Mouse (Mus musculus) layer of hippocampus, adult 2 months (tissue): ENCODE results near the gene Sfpq. TPM values are rescaled to one million over a fixed set of nuclear protein-coding genes. Genes with fewer than 3 reads are reported as not detected.

Source experiments
- DNase-seq, 2 experiments: peaks; one replicate each; pipeline ENCODE4 v3.0.0; 2022; ENCODE audit warnings: low spot score in 2 of 2
- H3K27ac ChIP-seq: fragments of 200-600 bp; 2 replicates; pipeline ENCODE4 v1.8.1; 2022
- H3K4me3 ChIP-seq: fragments of 200-600 bp; 2 replicates; pipeline ENCODE4 v1.8.1; 2022; ENCODE audit warnings: mild to moderate bottlenecking
- CTCF ChIP-seq: fragments of 200-600 bp; conservative IDR thresholded peaks from 2 replicates; pipeline ENCODE4 v1.8.1; 2022; ENCODE audit warnings: antibody characterized with exemption, mild to moderate bottlenecking, moderate library complexity
- total RNA-seq, 2 experiments: library from RNA; stranded (reverse); gene quantifications; 2 replicates each; pipeline ENCODE4 v1.2.3; 2021

Sfpq gene
- total RNA-seq, 2 experiments from 2014 or later = 279 to 306 TPM

DNA sequence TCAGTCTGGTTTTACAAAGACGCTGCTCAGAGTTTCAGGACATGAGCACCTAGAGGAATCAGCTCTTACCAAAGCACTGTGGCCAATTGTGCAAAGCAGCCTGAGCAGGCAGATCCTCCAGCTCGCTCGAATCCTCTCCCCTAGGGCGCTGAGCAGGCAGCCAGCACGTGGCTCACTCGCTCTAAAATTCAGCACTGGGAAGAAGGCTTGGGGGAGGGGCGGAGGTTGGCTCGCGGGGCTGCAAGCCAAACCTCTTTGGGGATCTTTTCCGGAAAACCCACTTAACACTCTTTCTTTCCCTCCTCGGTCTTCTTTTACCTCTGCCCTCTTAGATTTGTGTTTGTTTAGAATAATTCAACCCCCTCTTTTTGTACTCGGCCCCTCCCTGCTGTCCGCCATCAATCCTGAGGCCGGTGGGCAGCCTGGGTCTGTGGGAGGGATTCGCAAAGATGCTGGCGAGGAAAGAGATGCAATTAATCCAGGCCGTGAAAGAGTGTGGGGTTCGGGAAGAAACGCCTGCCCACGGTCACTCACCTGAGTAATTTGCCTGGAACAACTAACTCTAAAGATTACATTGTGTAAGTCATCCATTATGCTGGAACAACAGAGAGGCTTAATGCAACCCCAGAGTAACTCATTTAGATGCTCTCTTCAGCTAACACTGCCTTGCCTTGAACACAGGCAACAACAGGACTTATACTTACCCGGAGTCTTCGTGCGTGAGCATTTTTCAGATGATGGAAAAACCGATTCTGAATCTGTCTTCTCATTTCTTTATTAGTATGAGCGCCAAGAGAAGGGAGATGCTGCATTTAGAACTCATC is 15.8 kb upstream of the Sfpq start:
- Histone ChIP-seq H3K4me3 (peak overlapping the region; percentile 54), H3K27ac (peak overlapping the region; percentile 70)
- DNase-seq = peak; percentile 55
- TF ChIP-seq CTCF = no peak

DNA sequence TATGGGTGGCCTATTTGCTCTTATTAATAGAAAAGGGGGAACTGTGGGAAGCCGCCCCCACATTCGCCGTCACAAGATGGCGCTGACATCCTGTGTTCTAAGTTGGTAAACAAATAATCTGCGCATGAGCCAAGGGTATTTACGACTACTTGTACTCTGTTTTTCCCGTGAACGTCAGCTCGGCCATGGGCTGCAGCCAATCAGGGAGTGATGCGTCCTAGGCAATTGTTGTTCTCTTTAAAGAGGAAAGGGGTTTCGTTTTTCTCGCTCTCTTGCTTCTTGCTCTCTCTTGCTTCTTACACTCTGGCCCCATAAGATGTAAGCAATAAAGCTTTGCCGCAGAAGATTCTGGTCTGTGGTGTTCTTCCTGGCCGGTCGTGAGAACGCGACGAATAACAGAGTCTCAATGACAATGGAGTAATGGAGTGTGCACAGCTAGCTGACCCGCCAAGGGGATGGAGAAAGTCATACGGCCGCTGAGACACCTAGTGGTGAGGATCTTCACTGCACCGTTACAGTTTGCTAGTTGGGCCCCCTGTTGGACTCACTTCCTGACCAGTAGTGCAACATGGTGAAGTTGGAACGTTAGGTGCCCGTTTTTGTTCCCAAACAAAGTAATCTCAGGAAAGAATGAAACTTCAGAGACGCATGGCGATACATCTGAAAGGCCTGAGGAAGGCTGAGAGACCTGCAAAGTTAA is 5.7 kb upstream of the Sfpq start:
- peak overlapping the region; percentile 61 for H3K27ac ChIP-seq
- peak overlapping the region; percentile 41 for H3K4me3 ChIP-seq
- peak; percentile 84 to 87 for DNase-seq
- TF ChIP-seq CTCF = peak; percentile 84

DNA sequence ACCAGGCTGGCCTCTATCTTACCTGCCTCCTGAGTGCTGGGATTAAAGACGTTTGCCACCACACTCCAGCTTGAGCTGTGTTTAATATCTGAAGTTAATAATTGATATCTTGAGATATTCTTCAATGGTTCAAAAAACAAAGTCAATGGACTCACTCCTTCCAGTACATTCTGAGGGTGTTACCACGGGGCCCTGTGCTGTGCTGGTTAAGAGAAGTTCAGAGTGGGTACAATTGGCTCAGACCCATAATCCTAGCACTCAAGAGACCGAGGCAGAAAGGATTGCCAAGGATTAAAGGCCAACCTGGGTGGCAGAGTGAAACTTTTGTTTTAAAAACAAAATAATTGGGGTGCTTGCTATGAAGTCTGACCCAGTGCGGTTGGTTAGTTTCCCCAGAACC is 4.8 kb upstream of the Sfpq start:
- H3K27ac ChIP-seq = no peak overlapping the region
- no peak for TF ChIP-seq CTCF

DNA sequence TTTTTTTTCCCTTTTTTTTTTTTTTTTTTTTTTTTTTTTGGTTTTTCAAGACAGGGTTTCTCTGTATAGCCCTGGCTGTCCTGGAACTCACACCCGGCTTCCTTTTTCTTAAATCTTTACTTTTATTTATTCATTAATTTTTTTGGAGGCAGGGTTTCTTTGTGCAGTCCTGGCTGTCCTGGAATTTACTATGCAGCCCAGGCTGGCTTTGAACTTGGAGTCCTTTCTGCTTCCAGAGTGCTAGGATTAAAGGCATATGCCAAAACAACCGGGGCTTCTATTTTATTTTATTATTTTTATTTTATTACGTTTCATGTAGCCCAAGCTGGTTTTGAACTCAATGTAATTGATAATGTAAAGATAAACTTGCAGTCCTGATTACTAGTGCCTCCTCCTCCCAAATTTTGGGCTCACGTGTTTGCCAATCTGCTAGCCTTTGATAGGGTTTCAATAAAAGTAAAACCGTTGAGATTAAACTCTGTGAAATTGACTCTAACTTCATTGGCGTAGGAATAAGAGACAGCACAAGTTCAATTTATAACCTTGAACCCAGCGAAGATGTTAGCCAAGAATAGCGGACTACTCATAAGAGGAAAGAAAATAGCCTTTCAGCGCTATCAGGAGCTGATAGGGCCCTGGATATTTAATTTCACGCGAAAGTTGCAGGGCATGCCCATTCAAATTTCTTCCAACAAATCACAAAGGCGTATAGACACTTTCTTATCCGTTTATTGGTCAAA is 543 bp upstream of the Sfpq start:
- H3K27ac ChIP-seq = no peak overlapping the region
- no peak for TF ChIP-seq CTCF
- no peak for DNase-seq
- H3K4me3 ChIP-seq = peak overlapping the region; percentile 20

More for the DNA sequence above, 4.8 kb upstream of the Sfpq start:
- no peak overlapping the region for H3K4me3 ChIP-seq
- DNase-seq = no peak

DNA sequence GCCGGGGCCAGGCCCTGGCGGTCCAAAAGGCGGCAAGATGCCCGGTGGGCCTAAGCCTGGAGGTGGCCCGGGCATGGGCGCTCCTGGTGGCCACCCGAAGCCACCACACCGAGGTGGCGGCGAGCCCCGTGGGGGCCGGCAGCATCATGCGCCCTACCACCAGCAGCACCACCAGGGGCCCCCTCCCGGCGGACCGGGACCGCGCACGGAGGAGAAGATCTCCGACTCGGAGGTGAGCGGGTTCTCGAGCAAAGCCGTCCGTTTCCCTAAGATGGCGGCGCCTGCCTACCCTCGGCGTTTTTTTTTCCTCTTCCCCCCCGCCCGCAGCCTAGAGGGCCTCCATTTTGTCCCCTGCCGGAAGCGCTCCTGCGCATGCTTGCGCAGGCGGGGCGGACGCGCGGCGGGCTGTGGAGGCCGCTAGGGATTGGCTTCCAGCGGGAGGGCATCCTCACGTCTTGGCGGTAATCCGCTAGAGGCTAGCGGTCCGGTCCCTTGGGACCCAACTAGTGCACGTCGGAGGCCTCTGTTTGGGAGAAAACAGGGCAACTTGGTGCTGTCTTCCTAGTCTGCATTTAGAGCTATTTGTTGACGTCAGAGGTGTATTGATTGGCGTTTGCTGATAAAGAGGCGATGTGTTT is 984 bp downstream of the Sfpq start:
- H3K27ac ChIP-seq = peak overlapping the region; percentile 100
- peak overlapping the region; percentile 87 for H3K4me3 ChIP-seq
- DNase-seq = peak; percentile 83
- TF ChIP-seq CTCF = peak; percentile 73

DNA sequence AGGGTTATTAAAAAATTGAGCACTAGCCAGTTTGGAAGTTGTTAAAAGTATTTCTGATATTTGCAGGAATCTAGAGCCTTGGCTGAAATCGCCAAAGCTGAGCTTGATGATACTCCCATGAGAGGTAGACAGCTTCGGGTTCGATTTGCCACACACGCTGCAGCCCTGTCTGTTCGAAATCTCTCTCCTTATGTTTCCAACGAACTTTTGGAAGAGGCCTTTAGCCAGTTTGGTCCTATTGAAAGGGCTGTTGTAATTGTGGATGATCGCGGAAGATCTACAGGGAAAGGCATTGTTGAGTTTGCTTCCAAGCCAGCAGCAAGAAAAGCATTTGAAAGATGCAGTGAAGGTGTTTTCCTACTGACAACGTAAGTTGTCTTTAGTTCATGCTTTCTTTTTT is 2.1 kb downstream of the Sfpq start:
- no peak overlapping the region for H3K27ac ChIP-seq
- H3K4me3 ChIP-seq = peak overlapping the region; percentile 87
- TF ChIP-seq CTCF = no peak
- no peak for DNase-seq

DNA sequence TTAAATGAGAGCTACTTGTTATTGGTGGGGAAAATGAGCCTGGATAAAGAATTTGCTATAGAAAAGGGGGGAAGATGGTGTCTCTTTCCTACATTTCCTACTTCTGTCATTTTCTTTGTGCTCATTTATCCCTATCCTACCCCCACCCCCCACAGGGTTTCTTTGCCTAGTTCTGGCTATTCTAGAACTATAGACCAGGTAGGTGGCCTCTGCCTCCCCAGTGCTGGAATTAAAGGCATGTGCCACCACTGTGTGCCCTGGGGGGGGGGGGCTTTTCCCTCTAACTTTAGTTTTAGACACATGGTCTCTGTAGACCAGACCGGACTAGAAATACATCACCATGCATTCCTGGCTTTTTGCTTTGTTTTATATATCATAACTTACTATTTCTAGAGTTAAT is 3.1 kb downstream of the Sfpq start:
- no peak for TF ChIP-seq CTCF

DNA sequence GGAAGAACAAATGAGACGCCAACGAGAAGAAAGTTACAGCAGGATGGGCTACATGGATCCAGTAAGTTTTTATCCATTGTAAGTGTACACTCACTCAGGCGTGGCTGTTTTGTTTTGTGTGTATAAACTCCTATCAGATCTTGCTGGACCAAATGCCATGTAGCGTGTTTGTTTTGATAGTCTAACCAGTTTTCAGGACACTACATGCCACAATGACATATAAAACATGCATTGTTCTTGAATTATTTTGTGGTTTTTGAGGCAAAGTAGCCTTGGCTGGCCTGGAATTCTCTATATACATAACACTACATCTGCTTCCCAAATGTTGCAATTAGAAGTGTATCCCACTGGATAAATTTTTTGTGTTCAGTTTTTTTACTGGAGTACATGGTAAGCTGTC is 5.7 kb downstream of the Sfpq start:
- no peak for TF ChIP-seq CTCF
- Histone ChIP-seq H3K4me3 (no peak overlapping the region), H3K27ac (no peak overlapping the region)
- DNase-seq = no peak

More for the DNA sequence above, 3.1 kb downstream of the Sfpq start:
- no peak for DNase-seq
- H3K4me3 ChIP-seq = peak overlapping the region; percentile 87
- H3K27ac ChIP-seq = no peak overlapping the region

DNA sequence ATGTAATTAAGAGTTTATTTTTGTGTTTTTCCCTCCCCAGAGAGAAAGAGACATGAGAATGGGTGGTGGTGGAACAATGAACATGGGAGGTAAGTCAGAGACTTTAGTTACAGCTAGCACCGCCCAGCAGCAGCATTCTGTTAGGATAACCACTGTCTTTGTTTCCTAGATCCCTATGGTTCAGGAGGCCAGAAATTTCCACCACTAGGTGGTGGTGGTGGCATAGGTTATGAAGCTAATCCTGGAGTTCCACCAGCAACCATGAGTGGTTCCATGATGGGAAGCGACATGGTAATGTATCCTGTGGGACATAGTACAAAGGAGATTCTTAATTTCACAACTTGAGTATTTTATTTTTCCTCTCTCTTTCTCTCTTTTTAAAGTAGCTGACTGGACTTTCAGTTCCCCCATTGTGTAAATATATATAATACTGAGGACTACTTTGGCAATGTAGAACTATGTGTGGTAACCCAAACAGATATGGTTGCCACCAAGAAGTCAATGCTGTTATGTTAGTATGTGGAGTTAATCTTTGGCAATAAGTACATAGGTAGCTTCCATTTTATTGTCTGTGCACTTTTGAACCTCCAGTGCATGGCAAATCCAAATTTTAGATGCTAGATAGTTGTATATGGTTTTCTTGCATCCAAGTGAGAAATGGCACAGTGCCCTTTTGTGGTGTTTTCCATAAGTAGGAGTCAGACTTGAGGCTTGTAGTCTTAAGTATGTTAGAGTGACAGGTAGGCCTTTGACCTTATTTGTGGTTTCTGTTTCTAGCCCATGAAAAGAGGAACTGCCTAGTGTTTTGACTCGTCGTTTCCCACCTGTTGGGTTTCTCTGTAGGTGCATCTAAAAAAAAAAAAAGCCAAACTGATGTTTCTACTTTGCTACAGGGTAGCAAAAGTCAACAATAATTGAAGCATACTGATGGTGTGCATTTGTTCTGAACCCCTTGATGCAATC is 6.4 kb downstream of the Sfpq start:
- peak; percentile 79 for TF ChIP-seq CTCF
- Histone ChIP-seq H3K27ac (no peak overlapping the region), H3K4me3 (no peak overlapping the region)
- DNase-seq = peak in 1 of 2 experiments; percentile 38

DNA sequence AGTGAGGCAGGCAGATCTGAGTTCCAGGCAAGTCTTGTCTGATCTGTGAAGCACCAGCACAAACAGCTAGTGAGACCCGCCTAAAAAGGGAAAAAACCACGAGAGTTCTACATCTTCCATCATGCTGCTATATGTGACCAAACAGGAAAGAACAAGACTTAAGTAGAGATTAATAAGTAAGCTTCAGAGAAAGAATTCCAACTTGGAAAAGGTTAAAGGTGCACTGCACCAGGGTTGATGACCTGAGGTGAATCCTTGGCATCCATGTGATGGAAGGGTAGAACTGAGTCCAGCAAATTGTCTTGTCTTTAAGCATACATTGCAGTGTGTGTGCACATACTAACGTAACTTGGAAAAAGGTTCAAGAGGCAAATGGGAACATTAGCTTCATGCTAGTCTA is 16.0 kb downstream of the Sfpq start:
- no peak for DNase-seq
- TF ChIP-seq CTCF = no peak
- Histone ChIP-seq H3K4me3 (no peak overlapping the region), H3K27ac (no peak overlapping the region)

DNA sequence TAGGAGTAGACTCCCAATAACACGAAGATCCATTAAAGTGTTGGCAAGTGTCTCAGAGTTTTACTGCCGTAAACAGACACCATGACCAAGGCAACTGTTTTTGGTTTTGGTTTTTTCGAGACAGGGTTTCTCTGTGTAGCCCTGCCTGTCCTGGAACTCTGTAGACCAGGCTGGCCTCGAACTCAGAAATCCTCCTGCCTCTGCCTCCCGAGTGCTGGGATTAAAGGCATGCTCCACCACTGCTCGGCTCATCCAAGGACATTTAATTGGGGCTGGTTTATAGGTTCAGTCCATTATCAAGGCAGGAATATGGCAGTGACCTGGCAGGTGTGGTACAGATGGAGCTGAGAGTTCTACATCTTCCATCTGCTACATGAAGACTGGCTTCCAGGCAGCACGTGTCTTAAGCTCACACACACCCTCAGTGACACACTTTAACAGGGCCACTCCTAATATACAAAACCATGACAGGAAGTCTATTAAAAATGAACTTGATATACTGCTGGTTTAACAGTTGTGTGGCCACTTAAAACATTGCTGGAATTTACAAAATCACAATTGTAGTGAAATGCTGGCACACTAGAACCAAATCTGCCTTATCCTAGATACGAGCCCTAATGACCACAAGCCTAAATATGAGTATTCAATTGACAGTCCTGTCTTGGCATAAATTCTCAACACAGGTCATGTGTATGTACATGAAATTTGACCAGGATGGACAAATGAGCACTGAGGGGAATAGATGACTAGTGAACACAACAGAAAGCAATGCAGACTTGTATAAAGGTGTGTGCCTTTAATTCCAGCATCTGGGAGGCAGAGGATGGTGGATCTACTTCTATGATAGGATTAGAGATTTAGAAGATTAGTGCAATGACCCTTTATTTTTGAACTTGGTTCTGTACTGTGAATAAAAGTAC is 17.0 kb downstream of the Sfpq start:
- no peak overlapping the region for H3K4me3 ChIP-seq

More for the DNA sequence above, 17.0 kb downstream of the Sfpq start:
- no peak for TF ChIP-seq CTCF
- no peak overlapping the region for H3K27ac ChIP-seq
- DNase-seq = no peak
